Mouse (Mus musculus) cerebellum, adult 2 months (tissue): ENCODE measurements at regions not wholly inside any gene's neighbourhood (a gene's known extent, or its start where the extent isn't known, plus 50 kb on each side); places are given as distances from the start of the nearest gene placed in this dataset.
A peak's percentile ranks its signal among the peaks of the same experiment; 100 is the strongest.

Experiments
- DNase-seq, 2 experiments: peaks; one replicate each; pipeline ENCODE4 v3.0.0; 2021
- H3K27ac ChIP-seq: fragments of 200-500 bp; 2 replicates; pipeline ENCODE4 v1.5.1; 2012; ENCODE audit warnings: low read length, control low read depth, inconsistent platforms; ENCODE audit not compliant: insufficient read depth
- H3K27me3 ChIP-seq: fragments of 200-500 bp; 2 replicates; pipeline ENCODE4 v1.6.1; 2012; ENCODE audit warnings: inconsistent platforms, mild to moderate bottlenecking, low read length, moderate library complexity; ENCODE audit not compliant: control insufficient read depth, insufficient read depth
- H3K4me1 ChIP-seq: fragments of 200-500 bp; 2 replicates; pipeline ENCODE4 v1.6.1; 2011; ENCODE audit warnings: low read length; ENCODE audit not compliant: control insufficient read depth, insufficient read depth
- H3K4me3 ChIP-seq: fragments of 200-500 bp; replicated peaks from 2 replicates; pipeline ENCODE3; 2011; ENCODE audit warnings: mild to moderate bottlenecking, low read depth, low read length, control low read depth; ENCODE audit not compliant: insufficient read depth
- CTCF ChIP-seq: fragments of 200-500 bp; IDR thresholded peaks from 2 replicates; pipeline ENCODE4 v1.5.1; 2011; ENCODE audit warnings: low read depth, mild to moderate bottlenecking, control low read depth, low read length, moderate library complexity, borderline replicate concordance; ENCODE audit not compliant: insufficient read depth
- POLR2A ChIP-seq: fragments of 200-500 bp; IDR thresholded peaks from 2 replicates; pipeline ENCODE4 v1.6.1; 2011; ENCODE audit warnings: low read length, control low read depth, borderline replicate concordance; ENCODE audit not compliant: insufficient read depth
- WGBS: fragments of 180-500 bp; shearing (Covaris S2); methylation state at CpG from one replicate; pipeline ENCODE4 v1.1.7; 2018; 5-methylcytosine and 5-hydroxymethylcytosine counted together

DNA sequence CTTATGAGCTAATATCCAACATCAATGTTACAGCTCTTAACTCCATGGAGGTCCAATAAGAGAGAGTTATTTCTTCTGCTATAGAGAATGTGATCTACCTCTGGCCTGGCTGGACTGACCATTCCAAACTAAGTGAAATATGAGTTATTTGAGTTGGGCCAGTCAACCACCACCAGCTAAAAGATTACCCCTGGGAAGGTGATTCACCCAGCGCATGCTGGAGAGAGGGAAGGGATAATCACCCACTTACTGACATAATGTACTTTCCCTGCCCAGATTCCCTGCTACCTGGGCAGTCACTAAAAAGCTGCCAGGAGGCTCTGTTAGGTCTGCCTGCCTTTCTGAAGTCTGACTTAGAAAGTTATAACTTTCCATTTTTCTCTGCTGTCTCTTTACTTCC lies 216.8 kb downstream of the Hhipl2 start:
- TF ChIP-seq CTCF (no peak), POLR2A (no peak)
- 90% methylated on average over 1 of the region's 1 CpGs for WGBS

DNA sequence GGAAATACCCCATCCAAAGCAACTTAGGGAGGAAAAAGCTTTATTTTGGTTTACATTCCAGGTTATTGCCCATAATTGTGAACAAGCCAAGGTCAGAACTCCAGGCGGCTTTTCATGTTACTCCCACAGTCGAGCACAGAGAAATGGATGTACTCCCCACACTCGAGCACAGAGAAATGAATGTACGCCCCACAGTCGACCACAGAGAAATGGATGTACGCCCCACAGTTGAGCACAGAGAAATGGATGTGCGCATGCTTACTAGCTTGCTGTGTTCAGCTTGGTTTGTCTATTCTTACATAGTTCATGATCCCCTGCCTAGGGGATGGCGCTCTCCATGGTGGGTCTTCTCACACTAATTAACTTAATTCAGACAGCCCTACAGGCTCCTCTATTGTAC lies 219.2 kb downstream of the Hhipl2 start:
- DNase-seq: no peak
- Histone ChIP-seq H3K27me3 (no peaks in the 10 kb centered on the region), H3K27ac (no peak overlapping the region), H3K4me3 (no peak overlapping the region), H3K4me1 (no peaks in the 10 kb centered on the region)
- 51% methylated on average over 8 of the region's 8 CpGs for WGBS
- no peak for TF ChIP-seq POLR2A
- TF ChIP-seq CTCF: no peak

More for the DNA sequence above, 216.8 kb downstream of the Hhipl2 start:
- Histone ChIP-seq H3K4me1 (no peaks in the 10 kb centered on the region), H3K27ac (no peak overlapping the region), H3K4me3 (no peak overlapping the region), H3K27me3 (no peaks in the 10 kb centered on the region)
- DNase-seq: no peak

DNA sequence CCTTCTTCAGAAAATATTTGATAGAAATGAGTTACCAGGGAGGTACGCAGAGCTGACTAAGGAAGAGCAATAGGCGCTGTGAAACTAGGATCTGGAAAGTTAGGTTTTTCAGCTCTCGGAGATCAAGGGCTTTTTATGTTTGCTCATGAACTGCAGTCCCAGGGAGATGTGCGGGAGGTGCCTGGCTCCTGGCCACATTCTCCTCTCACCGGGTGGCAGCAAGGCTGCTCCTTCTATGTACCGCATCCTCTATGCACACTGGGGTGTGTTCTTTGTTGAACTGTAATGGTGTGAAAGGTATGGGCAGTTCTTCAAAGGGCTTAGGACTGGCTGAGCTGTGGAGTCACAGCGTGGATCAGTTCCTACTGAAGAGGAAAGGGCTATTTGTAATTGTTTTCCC lies 221.3 kb downstream of the Hhipl2 start:
- 31% methylated on average over 7 of the region's 7 CpGs for WGBS
- Histone ChIP-seq H3K4me3 (no peak overlapping the region), H3K4me1 (no peaks in the 10 kb centered on the region), H3K27me3 (no peaks in the 10 kb centered on the region), H3K27ac (no peak overlapping the region)
- DNase-seq: no peak
- no peak for TF ChIP-seq CTCF
- TF ChIP-seq POLR2A: no peak

DNA sequence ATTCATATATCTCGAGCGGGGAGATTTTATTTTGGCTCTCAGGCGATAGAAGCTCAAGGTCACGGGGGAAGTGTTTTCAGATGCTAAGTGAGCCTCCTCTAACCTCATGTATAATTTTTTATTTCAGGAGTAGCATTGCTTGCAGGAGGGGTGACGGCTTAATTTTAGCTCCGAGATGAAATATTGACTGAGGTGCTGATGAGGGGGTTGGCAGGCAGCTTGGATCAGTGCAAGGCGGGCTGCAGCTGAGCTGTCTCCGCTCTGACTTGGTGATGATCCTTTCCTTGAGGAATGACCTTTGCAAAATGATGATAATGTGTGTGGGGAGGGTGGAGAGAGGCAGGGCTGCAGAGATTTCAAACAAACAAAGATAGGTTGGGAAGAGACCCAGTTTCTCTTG lies 222.6 kb downstream of the Hhipl2 start:
- no peak overlapping the region for H3K4me3 ChIP-seq
- H3K27ac ChIP-seq: no peak overlapping the region
- WGBS: 51% methylated on average over 8 of the region's 8 CpGs
- H3K27me3 ChIP-seq: no peaks in the 10 kb centered on the region
- no peak for DNase-seq
- no peaks in the 10 kb centered on the region for H3K4me1 ChIP-seq
- no peak for TF ChIP-seq CTCF
- no peak for TF ChIP-seq POLR2A

DNA sequence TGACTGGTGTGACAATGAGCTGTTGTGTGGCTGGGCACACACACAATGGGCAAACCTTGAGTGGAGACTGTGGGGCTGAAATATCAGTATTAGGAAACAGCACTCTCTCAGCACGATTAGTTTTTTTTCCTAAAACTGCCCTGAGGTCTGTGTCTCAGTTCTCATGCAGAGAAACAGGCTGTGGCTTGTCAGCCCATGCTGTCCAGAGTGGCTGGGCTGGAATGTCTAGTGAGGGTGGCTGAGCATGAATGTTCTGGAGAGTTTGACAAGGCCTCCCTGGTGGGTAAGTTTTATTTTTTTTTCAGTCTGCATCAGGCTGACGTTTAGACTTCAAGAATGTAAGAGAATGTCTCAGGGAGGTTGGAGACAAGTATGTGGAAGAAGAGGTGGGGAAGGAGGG lies 226.0 kb downstream of the Hhipl2 start:
- TF ChIP-seq POLR2A: no peak
- TF ChIP-seq CTCF: no peak
- Histone ChIP-seq H3K4me3 (no peak overlapping the region), H3K27me3 (no peaks in the 10 kb centered on the region), H3K4me1 (no peaks in the 10 kb centered on the region), H3K27ac (no peak overlapping the region)
- 30% methylated on average over 2 of the region's 2 CpGs for WGBS
- DNase-seq: no peak

DNA sequence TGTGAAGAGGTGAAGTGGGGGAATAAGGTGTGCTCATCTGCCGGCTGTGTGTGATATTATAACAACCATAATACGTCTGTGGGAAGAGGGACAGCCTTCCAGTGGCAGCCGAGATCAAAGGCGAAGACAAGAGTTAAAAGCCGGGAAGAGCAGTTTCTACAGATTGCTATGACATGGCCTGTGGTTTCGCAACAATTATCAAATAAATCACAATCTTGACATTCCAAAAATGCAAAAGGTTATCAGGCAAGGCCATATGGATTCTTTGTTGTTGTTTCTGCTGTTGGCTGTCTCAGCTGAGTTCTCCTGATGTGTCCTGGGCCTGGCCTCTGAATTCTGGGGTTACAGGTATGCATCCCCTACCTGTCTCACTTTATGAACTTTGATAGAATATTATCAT lies 235.9 kb downstream of the Hhipl2 start:
- Histone ChIP-seq H3K4me3 (no peak overlapping the region), H3K4me1 (no peaks in the 10 kb centered on the region), H3K27me3 (no peaks in the 10 kb centered on the region), H3K27ac (no peak overlapping the region)
- no peak for TF ChIP-seq CTCF
- no peak for TF ChIP-seq POLR2A
- WGBS: 90% methylated on average over 6 of the region's 6 CpGs
- no peak for DNase-seq

DNA sequence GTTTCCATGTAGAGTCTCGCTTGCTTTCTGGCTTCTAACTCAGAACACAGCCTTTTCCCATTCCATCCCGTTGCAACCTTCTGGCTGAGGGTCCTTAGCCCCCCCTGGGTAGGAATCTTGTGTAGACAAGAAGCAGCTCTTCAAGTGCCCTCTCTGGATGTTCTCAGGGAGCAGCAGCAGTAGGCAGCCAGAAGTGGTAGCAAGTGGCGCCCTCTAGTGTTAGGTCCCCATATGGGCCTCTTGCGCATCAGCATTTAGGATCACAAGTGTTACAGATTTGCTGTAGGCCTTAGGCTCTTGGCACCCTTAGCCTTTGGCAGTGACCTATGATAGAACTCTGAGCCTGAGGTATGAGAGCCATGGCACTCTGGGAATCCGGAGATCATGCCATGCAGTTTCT lies 239.0 kb downstream of the Hhipl2 start:
- TF ChIP-seq CTCF (peak; percentile 51; the same call in 1 of the 2 replicates), POLR2A (no peak)
- 59% methylated on average over 5 of the region's 5 CpGs for WGBS

DNA sequence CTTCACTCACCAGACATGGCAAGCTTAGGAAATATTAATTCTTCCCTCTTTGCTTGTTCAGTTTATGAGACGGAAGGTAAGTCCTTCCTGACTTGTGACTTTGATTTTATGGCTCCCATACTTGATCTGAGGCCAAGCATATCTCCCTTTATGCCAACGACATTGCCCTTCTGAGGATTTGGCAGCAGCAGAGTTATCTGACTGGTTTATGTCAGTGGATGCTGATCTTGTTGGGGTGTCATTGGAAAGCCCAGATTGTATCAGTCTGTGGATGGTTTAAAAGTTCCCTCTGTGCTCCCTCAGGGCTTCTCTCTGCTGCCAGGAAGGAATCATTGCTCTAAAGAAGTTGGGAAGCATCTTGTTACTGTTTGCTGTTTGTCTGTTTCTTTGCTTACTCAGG lies 242.5 kb downstream of the Hhipl2 start:
- H3K4me1 ChIP-seq: no peaks in the 10 kb centered on the region
- no peak overlapping the region for H3K27ac ChIP-seq
- 59% methylated on average over 2 of the region's 2 CpGs for WGBS
- H3K27me3 ChIP-seq: no peaks in the 10 kb centered on the region; the same call in 1 of the 2 replicates
- no peak for DNase-seq
- no peak for TF ChIP-seq POLR2A
- TF ChIP-seq CTCF: no peak
- H3K4me3 ChIP-seq: no peak overlapping the region

More for the DNA sequence above, 239.0 kb downstream of the Hhipl2 start:
- Histone ChIP-seq H3K27me3 (no peaks in the 10 kb centered on the region), H3K27ac (no peak overlapping the region), H3K4me3 (no peak overlapping the region), H3K4me1 (no peaks in the 10 kb centered on the region)
- DNase-seq: peak; percentile 18 to 41
